Mouse (Mus musculus): ENCODE measurements around the gene Rasgef1b.

Gene Rasgef1b

DNA sequence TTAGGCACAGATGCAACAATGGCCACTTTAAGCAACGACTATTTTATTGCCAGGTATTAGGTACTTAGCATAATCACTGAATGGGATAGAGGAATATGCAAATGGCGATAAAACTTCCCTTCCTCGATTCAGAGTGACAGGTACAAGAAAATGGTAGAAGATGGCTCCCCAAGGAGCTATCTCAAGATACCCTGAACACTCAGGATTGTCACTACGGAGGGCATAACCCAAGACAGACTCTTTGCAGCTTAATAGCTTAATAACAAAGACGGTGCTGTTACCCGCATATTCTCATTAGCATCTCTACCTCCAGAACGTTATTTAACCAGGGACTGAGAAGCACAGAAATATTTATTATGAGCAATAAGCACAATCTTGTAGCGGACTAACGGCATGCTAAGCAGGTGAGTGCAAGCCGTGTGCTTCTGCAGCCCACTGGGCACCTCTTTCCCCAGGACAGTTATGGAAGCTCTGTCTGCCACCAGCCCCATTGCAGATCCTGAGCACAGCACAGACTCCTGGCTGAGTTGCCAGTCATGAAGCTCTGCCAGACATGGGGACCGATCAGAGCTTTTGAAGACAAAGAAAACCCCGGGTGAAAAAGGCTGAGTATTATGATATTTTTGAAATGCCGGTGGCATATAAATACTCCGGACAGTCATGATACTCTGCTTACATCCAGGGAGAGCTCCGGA, 122.6 kb downstream of the Rasgef1b start:
- no peak for DNase-seq (ENCODE audit: low read depth, low spot score)

- DNase-seq (ENCODE audit: low read depth, low spot score), result no peak
Measured at GRCm38 (mm10) chr5:99602244-99603023, 126.4 kb downstream of the Rasgef1b start.

GRCm38 (mm10) chr5:99599376-99599775, 129.5 kb downstream of the Rasgef1b start:
- DNase-seq (ENCODE audit: low read depth, low spot score), result no peak

DNA sequence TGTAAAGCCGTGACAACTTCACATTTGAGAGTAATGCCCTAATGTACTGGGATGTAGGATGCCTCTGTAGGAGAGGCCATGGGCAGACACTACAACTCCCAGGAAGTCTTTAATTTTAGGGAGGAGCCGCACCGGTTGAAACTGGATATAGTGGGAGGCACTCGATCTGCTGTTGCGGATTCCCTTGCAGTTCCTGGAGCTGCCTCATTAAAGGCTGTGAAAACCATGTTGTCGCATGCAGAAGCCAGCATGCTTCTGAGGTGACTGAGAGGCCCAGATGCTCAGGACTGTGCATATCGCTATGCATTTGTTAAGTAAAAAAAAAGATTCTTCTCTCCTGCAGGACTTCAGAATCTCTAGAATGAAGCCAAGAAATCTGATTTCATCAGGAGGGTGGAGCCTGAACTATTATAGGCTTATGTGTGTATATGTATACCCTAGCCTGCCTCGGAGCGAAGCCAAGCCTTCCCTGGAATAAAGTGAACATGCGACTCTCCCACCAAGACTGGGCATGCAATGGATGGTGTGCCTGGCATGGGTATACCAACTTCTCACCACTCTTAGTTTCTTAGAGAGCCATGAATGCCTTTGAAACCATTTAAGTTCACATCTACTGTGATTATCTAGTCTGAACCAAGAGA, 130.3 kb downstream of the Rasgef1b start:
- DNase-seq (ENCODE audit: low read depth, low spot score), result no peak

GRCm38 (mm10) chr5:99597701-99598100, 131.2 kb downstream of the Rasgef1b start:
- DNase-seq (ENCODE audit: low read depth, low spot score), result no peak

DNA sequence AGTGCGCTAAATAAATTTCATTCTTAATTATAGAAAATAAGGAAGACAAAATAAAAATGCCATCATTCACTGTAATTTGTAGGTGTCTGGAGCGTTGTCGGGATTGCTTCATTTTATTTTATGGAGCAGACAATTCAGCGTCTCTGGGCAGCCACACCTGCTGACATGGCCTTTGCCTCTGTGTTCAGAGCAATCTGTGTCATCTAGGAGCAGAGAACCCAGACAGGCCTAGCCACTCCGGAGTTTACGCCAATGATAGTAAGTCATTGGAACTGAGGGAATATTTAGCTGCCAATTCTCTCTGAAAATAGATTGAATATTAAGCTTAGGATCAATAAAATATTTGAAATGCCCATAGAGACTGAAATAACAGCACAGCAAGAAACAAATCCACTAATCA, 137.5 kb downstream of the Rasgef1b start:
- DNase-seq (ENCODE audit: low read depth, low spot score), result no peak

DNA sequence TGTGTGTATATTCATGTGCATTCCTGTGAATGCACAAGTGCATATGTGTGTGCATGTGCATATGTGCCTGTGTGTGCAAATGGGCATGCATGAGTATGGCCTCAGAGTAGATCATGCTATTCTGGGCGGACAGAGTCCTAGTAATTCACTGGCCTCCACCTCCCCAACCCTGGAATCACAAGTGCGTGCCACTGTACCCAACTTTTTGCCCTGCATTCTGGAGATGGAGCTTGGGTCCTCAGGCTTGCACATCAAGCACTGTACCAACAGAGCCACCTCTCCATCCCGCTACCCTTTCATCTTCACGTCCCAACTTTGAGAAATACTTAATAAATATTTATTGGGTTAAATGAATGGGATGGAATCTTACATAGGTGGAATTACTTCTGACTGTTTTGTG, 138.3 kb downstream of the Rasgef1b start:
- no peak for DNase-seq (ENCODE audit: low read depth, low spot score)

DNA sequence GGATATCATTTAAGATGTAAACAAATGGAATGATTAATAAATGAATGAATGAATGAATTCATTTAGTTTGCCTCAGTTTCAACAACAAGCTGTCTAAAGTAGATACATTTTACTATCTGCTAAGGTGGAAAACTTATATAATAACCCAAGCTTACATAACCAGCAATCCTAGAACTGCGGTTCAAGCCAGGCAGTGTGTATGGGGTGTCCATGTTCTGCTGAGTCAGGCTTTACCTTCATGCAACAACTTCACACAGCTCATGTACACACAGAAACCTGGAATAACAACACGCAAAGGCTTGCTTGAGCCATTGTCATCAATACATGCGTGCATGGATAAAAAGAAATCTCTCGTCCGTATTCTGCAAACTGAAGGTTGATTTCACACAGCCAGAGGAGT, 140.9 kb downstream of the Rasgef1b start:
- no peak for DNase-seq (ENCODE audit: low read depth, low spot score)

GRCm38 (mm10) chr5:99587589-99587988, 141.3 kb downstream of the Rasgef1b start:
- DNase-seq (ENCODE audit: low read depth, low spot score), result no peak

DNA sequence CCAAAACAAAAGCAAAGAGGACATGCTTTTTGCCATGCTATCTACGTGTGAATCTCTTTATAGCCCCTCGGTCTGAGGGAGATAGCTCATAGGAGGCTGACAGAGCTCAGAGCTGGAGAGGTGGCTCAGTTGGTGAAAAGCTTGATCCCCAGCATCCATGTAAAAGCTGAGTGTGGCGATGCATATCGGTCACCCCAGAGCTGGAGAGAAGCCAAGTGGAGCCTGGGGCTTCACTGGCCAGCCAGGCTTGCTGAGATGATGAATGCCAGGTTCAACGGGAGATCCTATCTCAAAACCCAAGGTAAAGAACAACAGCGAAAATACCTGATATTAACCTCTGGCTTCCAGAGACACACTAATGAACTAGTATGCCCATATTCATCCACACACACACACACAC, 142.6 kb downstream of the Rasgef1b start:
- DNase-seq (ENCODE audit: low read depth, low spot score), result no peak

GRCm38 (mm10) chr5:99585166-99585898, 143.5 kb downstream of the Rasgef1b start:
- no peak for DNase-seq (ENCODE audit: low read depth, low spot score)

GRCm38 (mm10) chr5:99584266-99584665, 144.6 kb downstream of the Rasgef1b start:
- DNase-seq (ENCODE audit: low read depth, low spot score), result no peak

DNA sequence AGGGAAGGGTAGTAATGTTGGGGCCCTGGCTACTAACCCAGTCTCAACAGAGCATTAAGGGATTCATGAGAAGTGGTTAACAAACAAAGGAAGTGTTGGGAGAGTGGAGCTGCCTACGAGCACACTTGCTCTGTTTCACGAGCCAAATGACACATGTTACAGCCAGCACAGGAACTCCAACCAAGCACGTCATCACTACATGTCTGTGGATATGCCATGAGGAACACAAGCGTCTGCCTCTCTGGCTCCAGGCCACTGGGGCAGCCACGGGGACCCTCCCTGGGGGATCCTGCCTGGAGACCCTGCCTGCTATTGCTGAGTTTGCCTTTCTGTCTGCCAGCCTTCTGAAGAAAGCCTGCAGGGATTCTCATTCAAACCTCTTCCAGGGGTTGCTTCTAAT, 146.8 kb downstream of the Rasgef1b start:
- no peak for DNase-seq (ENCODE audit: low read depth, low spot score)

- DNase-seq (ENCODE audit: low read depth, low spot score), result peak; percentile 49
Measured at GRCm38 (mm10) chr5:99578692-99579091, 150.2 kb downstream of the Rasgef1b start.

GRCm38 (mm10) chr5:99575897-99576296, 153.0 kb downstream of the Rasgef1b start:
- no peak for DNase-seq (ENCODE audit: low read depth, low spot score)

DNA sequence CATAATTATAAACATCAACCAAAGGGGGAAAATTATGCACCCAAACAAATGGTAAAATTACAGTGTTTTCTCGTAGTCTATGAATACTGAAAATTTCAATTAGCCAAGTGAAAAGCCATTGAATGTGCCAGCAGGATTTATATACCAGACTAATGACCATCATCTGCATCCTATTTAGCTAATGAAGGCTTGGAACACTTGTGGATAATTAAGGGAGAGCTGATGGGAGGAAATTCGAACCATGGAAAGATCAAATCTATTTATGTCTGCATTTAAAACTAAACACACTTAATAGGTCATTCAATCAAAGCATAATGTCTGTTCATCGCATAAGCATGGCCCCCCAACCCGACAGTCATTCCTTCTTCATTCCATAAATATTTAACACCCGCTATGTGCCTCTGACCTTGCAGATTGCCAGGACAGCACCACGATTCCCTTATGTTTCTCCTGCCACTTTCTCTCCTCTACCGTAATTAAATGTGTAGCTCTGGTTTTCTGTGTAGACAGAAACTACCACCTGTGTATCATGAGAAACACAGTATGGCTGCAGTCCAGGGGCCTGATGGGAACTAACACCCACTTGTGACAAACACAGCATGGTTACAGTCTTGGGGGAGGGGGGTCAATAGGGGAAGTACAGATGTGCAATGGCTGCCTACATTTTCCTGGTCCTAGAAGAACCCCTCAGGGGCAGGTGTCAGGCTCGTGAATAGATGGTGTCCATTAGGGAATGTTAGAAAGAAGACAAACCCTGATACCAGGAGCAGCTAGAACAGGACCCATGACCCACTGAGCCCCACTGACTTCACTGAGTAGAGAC, 164.2 kb downstream of the Rasgef1b start:
- no peak for DNase-seq (ENCODE audit: low read depth, low spot score)

- DNase-seq (ENCODE audit: low read depth, low spot score), result no peak
Measured at GRCm38 (mm10) chr5:99562096-99562495, 166.8 kb downstream of the Rasgef1b start.

- DNase-seq (ENCODE audit: low read depth, low spot score), result no peak
Measured at GRCm38 (mm10) chr5:99559814-99560213, 169.1 kb downstream of the Rasgef1b start.

DNA sequence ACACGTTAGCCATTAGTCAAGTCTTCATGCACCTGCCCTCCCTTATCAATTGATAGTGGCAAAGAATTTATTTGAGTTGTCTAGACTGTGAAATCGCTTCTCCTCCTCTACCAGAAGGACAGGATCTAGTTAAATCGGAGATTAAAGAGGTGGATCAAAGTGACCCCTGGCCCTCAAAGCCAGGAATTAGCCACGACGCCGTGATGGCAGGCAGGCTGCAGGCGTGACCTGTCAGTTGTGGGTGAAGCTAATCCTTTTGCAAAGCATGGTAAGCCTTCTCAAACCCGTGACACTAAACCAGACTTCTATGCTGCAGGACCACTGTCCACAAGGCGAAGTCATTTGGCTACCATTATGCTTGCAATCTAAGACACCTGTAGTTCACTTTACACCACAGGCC, 170.6 kb downstream of the Rasgef1b start:
- peak; percentile 20 for DNase-seq (ENCODE audit: low read depth, low spot score)

DNA sequence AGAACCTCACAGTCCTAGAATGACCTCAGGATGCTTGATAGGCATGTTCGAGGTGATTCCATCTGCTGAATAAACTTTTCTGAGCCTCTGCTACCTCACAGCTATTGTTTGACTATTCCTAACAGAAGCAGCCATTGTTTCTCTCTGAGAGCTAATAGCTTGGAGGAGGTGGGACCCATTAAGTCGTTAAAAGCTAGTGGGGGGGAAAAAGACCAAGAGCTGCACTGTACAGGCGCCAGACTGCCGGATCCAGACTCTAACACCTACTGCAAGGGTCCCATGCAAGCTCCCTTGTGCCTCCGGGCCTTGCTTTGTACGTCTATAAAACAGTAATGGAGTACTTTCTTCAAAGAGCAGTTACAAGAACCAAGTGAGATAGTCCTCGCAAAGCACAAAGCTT, 176.2 kb downstream of the Rasgef1b start:
- DNase-seq (ENCODE audit: low read depth, low spot score), result no peak
